Mouse (Mus musculus) CH12.LX (cell line): ENCODE measurements around the gene Smg6.

Experiments
- CHD1 ChIP-seq: IDR thresholded peaks from 2 replicates; pipeline ENCODE4 v1.6.1; 2012; ENCODE audit warnings: low read depth, low read length, improper control_type of control experiment, inconsistent platforms
- CTCF ChIP-seq, 2 experiments: IDR thresholded peaks in 1 of 2; conservative IDR thresholded peaks in 1 of 2; 2 replicates each; pipeline ENCODE4 v1.5.1; 2011 to 2012; ENCODE audit warnings: low read depth in 2 of 2, low read length in 2 of 2, improper control_type of control experiment in 1 of 2, inconsistent platforms in 1 of 2, mild to moderate bottlenecking in 1 of 2, moderate library complexity in 1 of 2
- ELF1 ChIP-seq: IDR thresholded peaks from 2 replicates; pipeline ENCODE4 v1.6.1; 2014; ENCODE audit warnings: low read depth, mild to moderate bottlenecking, inconsistent platforms, low read length, improper control_type of control experiment
- EP300 ChIP-seq: IDR thresholded peaks from 2 replicates; pipeline ENCODE4 v1.6.1; 2011; ENCODE audit warnings: low read length, improper control_type of control experiment
- ETS1 ChIP-seq: conservative IDR thresholded peaks from 2 replicates; pipeline ENCODE4 v1.6.1; 2012; ENCODE audit warnings: low read depth, mild to moderate bottlenecking, inconsistent platforms, low read length, improper control_type of control experiment, moderate library complexity
- JUND ChIP-seq: conservative IDR thresholded peaks from 2 replicates; pipeline ENCODE4 v1.6.1; 2011; ENCODE audit warnings: low read depth, low read length, improper control_type of control experiment
- MAX ChIP-seq: IDR thresholded peaks from 2 replicates; pipeline ENCODE4 v1.6.1; 2011; ENCODE audit warnings: low read length, improper control_type of control experiment
- MEF2A ChIP-seq: IDR thresholded peaks from 2 replicates; pipeline ENCODE4 v1.6.1; 2014; ENCODE audit warnings: low read depth, mild to moderate bottlenecking, inconsistent platforms, low read length, improper control_type of control experiment, borderline replicate concordance
- MXI1 ChIP-seq: IDR thresholded peaks from 2 replicates; pipeline ENCODE4 v1.6.1; 2011; ENCODE audit warnings: mild to moderate bottlenecking, low read depth, low read length, improper control_type of control experiment
- NELFE ChIP-seq: IDR thresholded peaks from 2 replicates; pipeline ENCODE4 v1.6.1; 2011; ENCODE audit warnings: low read depth, low read length, improper control_type of control experiment
- POLR2A ChIP-seq: IDR thresholded peaks from 2 replicates; pipeline ENCODE4 v1.6.1; 2011; ENCODE audit warnings: low read depth, mild to moderate bottlenecking, improper control_type of control experiment, low read length
- RCOR1 ChIP-seq: conservative IDR thresholded peaks from 2 replicates; pipeline ENCODE4 v1.6.1; 2012; ENCODE audit warnings: low read depth, mild to moderate bottlenecking, inconsistent platforms, low read length, improper control_type of control experiment
- TCF12 ChIP-seq: IDR thresholded peaks from 2 replicates; pipeline ENCODE4 v1.6.1; 2014; ENCODE audit warnings: low read depth, mild to moderate bottlenecking, inconsistent platforms, low read length, improper control_type of control experiment

DNA sequence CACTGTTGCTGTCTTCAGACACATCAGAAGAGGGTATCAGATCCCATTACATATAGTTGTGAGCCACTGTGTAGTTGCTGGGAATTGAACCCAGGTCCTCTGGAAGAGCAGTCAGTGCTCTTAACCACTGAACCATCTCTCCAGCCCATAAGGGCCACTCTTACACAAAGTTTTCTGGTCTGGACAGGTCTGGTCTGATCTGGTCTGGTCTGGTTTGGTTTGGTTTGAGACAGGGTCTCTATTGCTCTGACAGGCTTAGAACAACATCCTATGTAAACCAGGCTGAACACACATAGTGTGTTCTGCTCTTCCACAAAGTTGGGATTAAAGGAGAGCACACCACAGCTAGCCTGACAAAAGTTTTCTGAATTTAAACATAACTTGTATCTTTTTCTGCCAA lies 30.4 kb downstream of the Smg6 start:
- TF ChIP-seq CTCF (conservative IDR thresholded peaks at IDR 0.05 in 1 of 2, IDR thresholded peaks at IDR 0.05 in 1 of 2; ENCODE audit: low read depth in 2 of 2, low read length in 2 of 2) (no peak), MEF2A (no peak), EP300 (no peak), MAX (no peak), POLR2A (no peak), NELFE (no peak), CHD1 (no peak), MXI1 (no peak), ETS1 (no peak), ELF1 (no peak), JUND (no peak), TCF12 (no peak), RCOR1 (no peak)
